Mouse (Mus musculus): ENCODE data around the gene Olfr49.
"Not testable (repeated sequence)": the region's sequence is repeated elsewhere in the genome, so short reads cannot be mapped to it uniquely, and the experiment has no call there.

The Olfr49 gene

GRCm38 (mm10) chr14:54232143-54232542 is 52.6 kb downstream of the Olfr49 start:
- DNase-seq (ENCODE audit: low spot score in 2 of 2) = no peak

GRCm38 (mm10) chr14:54231176-54231956 is 53.4 kb downstream of the Olfr49 start:
- DNase-seq (ENCODE audit: low spot score in 2 of 2) = no peak

GRCm38 (mm10) chr14:54230638-54231150 is 54.0 kb downstream of the Olfr49 start:
- no peak for DNase-seq (ENCODE audit: low spot score in 2 of 2)

GRCm38 (mm10) chr14:54229849-54230248 is 54.9 kb downstream of the Olfr49 start:
- DNase-seq (ENCODE audit: low spot score in 2 of 2) = not testable (repeated sequence)

- DNase-seq (ENCODE audit: low spot score in 2 of 2) = no peak
These were observed 55.6 kb downstream of the Olfr49 start for GRCm38 (mm10) chr14:54228933-54229713.

- no peak for DNase-seq (ENCODE audit: low spot score in 2 of 2)
These were observed 56.2 kb downstream of the Olfr49 start for GRCm38 (mm10) chr14:54228501-54228900.
